Mouse (Mus musculus): ENCODE results near the gene Hsf4. TPM values are rescaled to one million over a fixed set of nuclear protein-coding genes. Genes with fewer than 3 reads are reported as not detected.
A peak's percentile ranks its signal among the peaks of the same experiment; 100 is the strongest.

Gene Hsf4
- polyA plus RNA-seq, 1 experiment from 2014 or later: 0.19 TPM

DNA sequence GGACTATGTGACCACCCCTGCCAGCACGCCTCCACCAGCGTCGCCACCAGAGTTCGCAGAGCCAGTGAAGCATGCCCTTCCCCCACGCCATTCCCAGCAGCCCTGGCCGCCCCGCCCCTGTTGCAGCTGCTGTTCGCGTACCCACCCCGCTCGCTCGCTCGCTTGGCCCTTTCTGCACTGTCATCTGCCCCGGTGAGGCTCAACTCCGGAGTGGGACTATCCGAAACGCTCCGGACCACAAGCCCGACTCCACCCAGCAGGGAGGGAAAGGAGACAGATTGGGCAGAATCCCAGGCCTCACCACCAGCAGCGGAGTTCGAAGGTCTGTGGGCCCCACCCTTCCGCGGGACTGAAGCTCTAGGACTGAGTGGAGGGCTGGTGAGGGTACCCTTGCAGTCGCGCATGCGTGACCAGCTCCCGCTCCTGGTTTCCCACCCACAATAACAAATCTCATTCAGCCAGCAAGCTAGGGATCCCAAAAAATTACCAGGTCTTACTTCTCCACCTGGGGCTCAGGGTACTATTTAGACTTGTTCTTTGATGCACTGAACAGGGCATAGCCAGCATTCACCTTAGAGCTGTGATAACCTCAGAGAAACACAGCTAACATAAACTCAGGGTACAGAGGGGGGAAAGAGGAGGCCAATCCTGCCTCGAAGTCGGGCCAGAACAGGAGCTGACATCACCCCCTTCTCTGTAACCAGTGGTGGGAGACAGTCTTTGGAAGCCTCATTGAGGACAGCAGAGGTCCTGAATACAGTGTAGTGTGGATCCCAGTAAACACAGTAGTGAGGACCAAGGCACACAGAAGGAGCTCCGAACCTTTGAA is 6.9 kb downstream of the Hsf4 start:
- Histone ChIP-seq H3K27ac (no peak overlapping the region), H3K36me3 (peaks cover 12% of the 10 kb centered on the region), H3K4me1 (peaks cover 18% of the 10 kb centered on the region), H3K4me2 (replicated peaks) (peak overlapping the region; percentile 79), H3K4me3 (peak overlapping the region; percentile 36), H3K9me3 (no peaks in the 10 kb centered on the region), H3K9ac (peak overlapping the region; percentile 44), H3K27me3 (replicated peaks) (peaks cover 95% of the 10 kb centered on the region)
- 3% methylated on average over 30 of the region's 30 CpGs for WGBS
- ATAC-seq (ENCODE audit: low FRiP score, low read depth): peak; percentile 76

DNA sequence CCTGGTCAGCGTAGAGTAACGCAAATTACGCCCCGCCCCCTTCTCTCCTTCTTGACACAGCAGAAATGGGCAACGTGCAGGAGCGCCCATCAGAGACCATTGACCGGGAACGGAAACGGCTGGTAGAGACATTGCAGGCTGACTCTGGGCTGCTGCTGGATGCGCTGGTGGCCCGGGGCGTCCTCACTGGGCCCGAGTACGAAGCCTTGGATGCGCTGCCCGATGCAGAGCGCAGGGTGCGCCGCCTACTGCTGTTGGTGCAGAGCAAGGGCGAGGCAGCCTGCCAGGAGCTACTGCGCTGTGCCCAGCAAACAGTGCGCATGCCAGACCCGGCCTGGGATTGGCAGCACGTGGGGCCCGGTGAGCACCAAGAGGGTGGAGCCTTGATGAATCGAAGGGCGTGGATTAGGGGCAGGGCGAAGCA is 9.3 kb downstream of the Hsf4 start:
- peaks cover 78% of the 10 kb centered on the region for H3K27me3 ChIP-seq (replicated peaks)
- ATAC-seq (ENCODE audit: low FRiP score, low read depth): 0 out of 2 replicates have a peak, but pooled peaks have one; percentile 15
- H3K4me3 ChIP-seq: peak overlapping the region; percentile 5; the same call in 1 of the 2 replicates
- 2% methylated on average over 28 of the region's 28 CpGs for WGBS
- no peak overlapping the region for H3K9ac ChIP-seq
- peaks cover 18% of the 10 kb centered on the region for H3K4me1 ChIP-seq
- H3K36me3 ChIP-seq: peaks cover 33% of the 10 kb centered on the region
- H3K9me3 ChIP-seq: no peaks in the 10 kb centered on the region
- H3K27ac ChIP-seq: no peak overlapping the region
- peak overlapping the region; percentile 36 for H3K4me2 ChIP-seq (replicated peaks)

DNA sequence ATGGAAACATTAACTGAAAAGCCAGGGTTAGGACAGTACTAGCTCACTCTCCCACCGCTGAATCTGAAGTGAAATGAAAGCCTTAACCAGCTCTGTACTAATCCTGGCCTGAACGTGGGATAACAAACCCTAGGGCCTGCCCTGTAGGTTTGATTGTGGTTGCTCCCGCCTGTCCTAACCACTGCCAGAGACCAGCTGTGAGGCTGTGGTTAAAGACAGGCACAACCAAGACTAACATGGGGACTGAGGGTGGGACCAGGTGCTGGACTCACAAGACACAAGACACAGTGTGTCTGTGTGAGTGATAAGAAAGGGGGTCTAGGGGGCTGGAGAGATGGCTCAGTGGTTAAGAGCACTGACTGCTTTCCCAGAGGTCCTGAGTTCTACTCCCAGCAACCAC is 11.0 kb downstream of the Hsf4 start:
- Histone ChIP-seq H3K4me1 (peaks cover 19% of the 10 kb centered on the region), H3K27ac (no peak overlapping the region), H3K36me3 (peaks cover 45% of the 10 kb centered on the region), H3K9me3 (no peaks in the 10 kb centered on the region), H3K4me3 (no peak overlapping the region), H3K4me2 (replicated peaks) (no peak overlapping the region), H3K9ac (no peak overlapping the region), H3K27me3 (replicated peaks) (peaks cover 66% of the 10 kb centered on the region)
- 68% methylated on average over 3 of the region's 3 CpGs for WGBS
- ATAC-seq (ENCODE audit: low FRiP score, low read depth): no peak

DNA sequence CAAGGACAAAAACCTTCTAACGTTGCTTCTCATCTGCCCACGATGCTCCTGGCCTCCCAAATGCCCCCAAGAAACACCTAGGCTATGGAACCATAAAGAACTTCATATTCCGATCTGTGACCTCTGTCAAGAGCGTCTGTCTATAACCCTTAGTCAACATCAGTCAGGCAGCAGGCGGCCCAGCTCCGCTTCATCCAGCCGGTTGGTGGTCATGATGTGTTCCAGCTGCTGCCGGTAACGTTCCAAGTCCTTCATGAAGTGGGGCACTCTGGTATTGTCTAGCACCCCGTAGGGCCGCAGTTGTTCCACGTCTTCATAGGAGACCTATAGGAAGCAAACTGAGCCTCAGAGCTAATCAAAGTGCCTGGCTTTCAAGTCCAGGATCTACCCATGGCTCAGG is 12.2 kb downstream of the Hsf4 start:
- Histone ChIP-seq H3K36me3 (peaks cover 48% of the 10 kb centered on the region), H3K27me3 (replicated peaks) (peaks cover 53% of the 10 kb centered on the region), H3K27ac (no peak overlapping the region), H3K9ac (no peak overlapping the region), H3K4me1 (peaks cover 14% of the 10 kb centered on the region), H3K4me2 (replicated peaks) (no peak overlapping the region), H3K9me3 (no peaks in the 10 kb centered on the region), H3K4me3 (no peak overlapping the region)
- 88% methylated on average over 12 of the region's 12 CpGs for WGBS
- ATAC-seq (ENCODE audit: low FRiP score, low read depth): no peak

DNA sequence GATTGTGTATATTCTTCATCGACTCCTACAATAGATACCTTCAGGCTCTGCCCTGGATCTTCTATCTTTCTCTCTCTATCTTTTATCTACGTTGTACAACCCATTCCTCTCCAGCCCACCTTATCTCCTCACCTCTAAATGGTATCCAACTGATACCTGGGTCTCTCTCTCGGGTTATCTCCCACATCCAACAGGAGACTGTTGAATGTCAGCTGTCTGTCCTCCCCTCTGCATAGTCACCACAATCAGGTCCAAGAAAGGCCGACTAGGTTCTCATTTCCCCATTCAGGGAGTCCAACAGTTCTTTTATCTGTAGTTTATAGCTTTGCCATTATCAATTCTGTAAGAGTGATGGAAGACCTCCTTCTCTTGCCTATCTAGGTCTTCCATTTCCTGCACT is 12.6 kb downstream of the Hsf4 start:
- peaks cover 16% of the 10 kb centered on the region for H3K4me1 ChIP-seq
- H3K27ac ChIP-seq: no peak overlapping the region
- H3K9me3 ChIP-seq: no peaks in the 10 kb centered on the region
- peaks cover 48% of the 10 kb centered on the region for H3K36me3 ChIP-seq
- ATAC-seq (ENCODE audit: low FRiP score, low read depth): no peak
- H3K9ac ChIP-seq: no peak overlapping the region
- 86% methylated on average over 4 of the region's 4 CpGs for WGBS
- H3K4me2 ChIP-seq (replicated peaks): no peak overlapping the region
- no peak overlapping the region for H3K4me3 ChIP-seq
- peaks cover 49% of the 10 kb centered on the region for H3K27me3 ChIP-seq (replicated peaks)

DNA sequence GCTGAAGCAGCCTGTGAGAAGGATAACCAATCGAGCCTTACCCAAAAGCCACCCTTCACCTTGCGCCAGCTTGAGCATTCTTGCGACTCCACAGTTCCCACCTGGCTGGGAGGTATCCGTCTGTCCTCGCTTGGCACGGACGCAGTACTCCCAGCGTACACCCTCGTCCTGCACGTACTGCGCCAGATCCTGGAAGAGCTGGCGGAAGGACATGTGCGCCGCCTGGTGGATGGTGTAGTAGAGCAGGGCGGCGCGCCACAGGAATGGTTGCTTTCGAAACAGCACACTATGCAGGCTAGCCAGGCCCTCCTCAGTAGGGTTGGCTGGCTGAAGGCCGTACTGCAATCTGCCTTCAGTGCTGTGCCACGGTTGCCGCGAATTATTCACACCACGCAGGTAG is 13.5 kb downstream of the Hsf4 start:
- no peak overlapping the region for H3K4me2 ChIP-seq (replicated peaks)
- ATAC-seq (ENCODE audit: low FRiP score, low read depth): peak; percentile 37; the same call in 1 of the 2 replicates
- H3K9ac ChIP-seq: no peak overlapping the region
- no peak overlapping the region for H3K4me3 ChIP-seq
- H3K27ac ChIP-seq: no peak overlapping the region
- no peaks in the 10 kb centered on the region for H3K9me3 ChIP-seq
- WGBS: 21% methylated on average over 23 of the region's 23 CpGs
- H3K4me1 ChIP-seq: peaks cover 17% of the 10 kb centered on the region
- peaks cover 41% of the 10 kb centered on the region for H3K27me3 ChIP-seq (replicated peaks)
- H3K36me3 ChIP-seq: peaks cover 48% of the 10 kb centered on the region

DNA sequence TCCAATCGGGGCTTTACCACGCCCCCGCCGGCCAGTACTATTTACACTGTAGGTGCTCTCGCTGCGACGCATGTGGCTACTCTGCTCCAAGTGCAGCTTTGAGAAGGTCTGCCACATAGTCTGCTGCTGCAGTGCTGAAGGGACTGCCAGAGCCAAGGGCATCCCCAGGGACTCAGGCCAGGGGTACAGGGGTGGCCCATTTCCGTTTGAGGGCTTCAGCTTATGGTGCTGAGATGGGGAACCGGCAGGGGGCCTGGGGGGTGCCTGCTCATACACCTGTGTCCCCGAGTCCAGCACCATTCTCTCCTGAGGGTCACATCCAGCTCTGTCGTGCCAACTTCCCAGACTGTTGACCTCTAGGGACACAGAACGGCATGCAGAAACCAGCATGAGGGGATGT is 15.9 kb downstream of the Hsf4 start:
- no peak overlapping the region for H3K9ac ChIP-seq
- no peak overlapping the region for H3K27ac ChIP-seq
- H3K36me3 ChIP-seq: peaks cover 41% of the 10 kb centered on the region
- no peak for ATAC-seq (ENCODE audit: low FRiP score, low read depth)
- WGBS: 43% methylated on average over 12 of the region's 12 CpGs
- peaks cover 32% of the 10 kb centered on the region for H3K4me1 ChIP-seq
- H3K4me3 ChIP-seq: no peak overlapping the region
- peak overlapping the region; percentile 80; the same call in 1 of the 2 replicates for H3K4me2 ChIP-seq (replicated peaks)
- H3K27me3 ChIP-seq (replicated peaks): peaks cover 23% of the 10 kb centered on the region
- H3K9me3 ChIP-seq: no peaks in the 10 kb centered on the region

DNA sequence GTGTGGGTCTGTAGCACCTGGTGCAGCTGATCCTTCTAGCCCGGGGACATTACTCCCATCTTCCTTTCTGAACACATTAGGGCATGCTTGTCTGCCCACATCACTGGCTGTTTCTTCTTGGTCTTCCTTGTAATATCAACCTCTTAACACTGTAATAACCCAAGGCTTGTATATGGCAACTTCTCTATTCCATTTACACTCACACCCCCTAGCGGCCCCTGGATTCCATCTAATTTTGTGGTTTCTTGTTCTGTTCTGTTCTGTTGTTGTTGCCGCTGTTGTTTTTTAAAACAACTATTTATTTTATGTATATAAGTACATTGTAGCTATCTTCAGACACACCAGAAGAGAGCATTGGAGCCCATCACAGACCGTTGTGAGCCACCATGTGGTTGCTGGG is 17.3 kb downstream of the Hsf4 start:
- no peak for ATAC-seq (ENCODE audit: low FRiP score, low read depth)
- Histone ChIP-seq H3K4me2 (replicated peaks) (peak overlapping the region; percentile 80), H3K27me3 (replicated peaks) (peaks cover 19% of the 10 kb centered on the region), H3K4me3 (no peak overlapping the region), H3K27ac (no peak overlapping the region), H3K4me1 (peaks cover 36% of the 10 kb centered on the region), H3K36me3 (peaks cover 32% of the 10 kb centered on the region), H3K9ac (no peak overlapping the region), H3K9me3 (no peaks in the 10 kb centered on the region)
- 89% methylated on average over 4 of the region's 4 CpGs for WGBS

DNA sequence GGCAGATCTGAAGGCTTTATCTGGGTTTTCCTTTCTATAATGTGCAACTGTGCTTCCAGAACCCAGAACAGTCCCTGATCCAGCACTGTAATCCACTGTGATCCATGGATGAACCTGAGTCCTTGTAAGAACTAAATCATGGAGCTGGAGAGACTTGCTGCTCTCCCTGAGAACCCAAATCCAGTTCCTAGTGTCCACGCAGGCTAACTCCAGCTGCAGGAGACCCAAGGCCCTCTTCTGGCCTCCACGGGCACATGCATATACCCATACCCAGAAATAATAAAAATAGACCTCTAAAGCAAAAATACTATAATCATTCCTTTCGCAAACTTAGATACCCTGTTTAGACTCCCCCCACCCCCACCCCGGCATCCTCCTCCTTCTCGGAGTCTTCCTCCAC is 18.6 kb downstream of the Hsf4 start:
- H3K4me3 ChIP-seq: peak overlapping the region; percentile 42
- H3K36me3 ChIP-seq: peaks cover 20% of the 10 kb centered on the region
- WGBS: 88% methylated on average over 5 of the region's 5 CpGs
- no peaks in the 10 kb centered on the region for H3K9me3 ChIP-seq
- peaks cover 36% of the 10 kb centered on the region for H3K4me1 ChIP-seq
- H3K9ac ChIP-seq: peak overlapping the region; percentile 41; the same call in 1 of the 2 replicates
- no peak for ATAC-seq (ENCODE audit: low FRiP score, low read depth)
- no peak overlapping the region for H3K27ac ChIP-seq
- peak overlapping the region; percentile 80 for H3K4me2 ChIP-seq (replicated peaks)
- peaks cover 15% of the 10 kb centered on the region for H3K27me3 ChIP-seq (replicated peaks)

DNA sequence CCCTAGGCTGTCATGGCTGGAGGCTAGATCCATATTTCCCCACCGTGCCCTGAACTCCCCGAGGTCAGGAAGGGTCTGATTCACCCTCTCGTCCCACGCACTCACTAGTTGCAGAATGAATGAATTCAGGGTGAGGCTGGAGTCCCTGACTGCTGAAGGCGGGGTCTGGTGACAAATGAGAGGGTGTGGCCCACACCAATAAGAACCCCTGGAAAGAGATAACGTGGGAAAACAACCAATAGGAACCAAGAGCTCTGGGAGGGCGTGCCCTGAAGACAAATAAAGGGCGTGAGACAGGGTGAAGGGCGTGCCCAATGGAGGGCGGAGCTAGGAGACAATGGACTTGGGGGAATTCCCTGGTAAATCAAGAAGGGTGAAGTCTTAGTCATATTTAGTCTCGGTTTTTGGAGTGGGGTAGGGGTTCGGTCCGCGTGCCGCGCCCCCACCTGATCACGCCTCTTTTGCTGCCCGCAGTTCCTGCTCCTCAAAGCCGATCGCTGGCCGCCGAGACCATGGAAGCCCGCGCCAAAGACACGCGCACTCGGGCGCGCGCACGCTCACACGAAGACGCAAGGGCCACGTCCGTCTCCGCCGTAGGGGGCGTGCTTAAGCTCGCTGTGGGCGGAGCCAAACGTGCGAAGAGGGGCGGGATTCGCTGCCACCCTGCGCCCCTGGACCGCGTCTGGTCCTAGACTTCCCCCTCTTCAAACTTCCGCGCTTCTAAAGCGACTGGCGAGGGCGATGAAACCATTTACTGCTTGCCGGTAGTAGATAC is 19.5 kb downstream of the Hsf4 start:
- Histone ChIP-seq H3K4me3 (peak overlapping the region; percentile 42), H3K27me3 (replicated peaks) (peaks cover 15% of the 10 kb centered on the region), H3K9me3 (no peaks in the 10 kb centered on the region), H3K27ac (peak overlapping the region; percentile 43), H3K4me2 (replicated peaks) (peak overlapping the region; percentile 80), H3K4me1 (peaks cover 36% of the 10 kb centered on the region), H3K36me3 (peaks cover 15% of the 10 kb centered on the region; the same call in 1 of the 2 replicates), H3K9ac (peak overlapping the region; percentile 41)
- ATAC-seq (ENCODE audit: low FRiP score, low read depth): peak; percentile 94
- whole genome bisulfite sequencing: under 1% methylated on average over 53 of the region's 53 CpGs

DNA sequence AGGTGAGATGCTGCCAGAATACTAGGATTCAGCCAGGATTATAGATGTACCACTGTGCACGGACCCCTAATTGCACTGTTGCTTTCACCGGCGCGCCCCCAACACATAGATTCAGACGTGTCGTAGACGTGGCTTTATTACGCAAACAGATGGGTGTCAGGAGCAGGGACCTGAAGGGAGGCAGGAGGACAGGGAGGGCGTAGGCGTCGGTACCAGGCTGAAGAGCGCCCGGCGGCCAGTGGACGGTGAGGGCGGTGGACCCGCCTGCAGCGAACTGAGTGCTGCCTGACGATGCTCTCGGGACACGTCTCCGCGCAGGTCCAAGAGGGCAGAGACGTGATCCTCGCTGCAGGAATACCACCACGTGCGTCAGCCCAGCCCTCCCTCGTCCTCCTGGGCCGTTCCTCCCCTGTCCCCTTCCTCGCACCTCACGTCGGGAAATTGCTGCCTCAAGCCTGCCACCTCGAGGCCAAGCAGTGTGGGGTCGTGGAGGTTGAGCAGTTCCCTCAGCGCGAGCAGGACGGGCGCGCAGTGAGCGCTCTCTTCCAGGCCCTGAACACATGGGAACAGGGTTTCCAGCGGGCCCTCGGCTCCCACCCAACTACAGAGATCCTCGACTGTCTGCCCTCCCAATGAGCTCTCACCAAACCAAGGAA is 20.3 kb downstream of the Hsf4 start, which contains the start of gene 4931428F04Rik:
Gene 4931428F04Rik (minus strand): TSS at position 60 of the 656 bp plus-strand sequence.
- ATAC-seq (ENCODE audit: low FRiP score, low read depth): peak; percentile 33
- Histone ChIP-seq H3K27ac (peak within 1 kb of the TSS; percentile 43), H3K9ac (peak within 1 kb of the TSS; percentile 41), H3K4me3 (peak within 1 kb of the TSS; percentile 42), H3K36me3 (peaks cover 9% of the 10 kb centered on the region; the same call in 1 of the 2 replicates), H3K9me3 (no peaks in the 10 kb centered on the region), H3K4me2 (replicated peaks) (peak within 1 kb of the TSS; percentile 80), H3K4me1 (peaks cover 36% of the 10 kb centered on the region), H3K27me3 (replicated peaks) (peaks cover 15% of the 10 kb centered on the region)
- WGBS: 2% methylated on average over 43 of the region's 43 CpGs

Measured in neural tube, embryonic 12.5 days (tissue).